Mouse (Mus musculus) frontal cortex, adult 2 months (tissue): ENCODE data around the gene Sugct. TPM values are rescaled to one million over a fixed set of nuclear protein-coding genes. Genes with fewer than 3 reads are reported as not detected.
"Not testable (repeated sequence)": the region's sequence is repeated elsewhere in the genome, so short reads cannot be mapped to it uniquely, and the experiment has no call there.

Experiments
- DNase-seq, 2 experiments: peaks; one replicate each; pipeline ENCODE4 v3.0.0; 2022; ENCODE audit warnings: low spot score in 1 of 2; ENCODE audit errors: extremely low spot score in 1 of 2
- polyA plus RNA-seq: library from polyadenylated mRNA; depleted of rRNA; stranded (reverse); fragments of >200 nt; gene quantifications from 2 replicates; pipeline ENCODE4 v1.2.3, GENCODE M21; 2012

Gene Sugct
- polyA plus RNA-seq, 1 experiment, result 5.8 TPM

DNA sequence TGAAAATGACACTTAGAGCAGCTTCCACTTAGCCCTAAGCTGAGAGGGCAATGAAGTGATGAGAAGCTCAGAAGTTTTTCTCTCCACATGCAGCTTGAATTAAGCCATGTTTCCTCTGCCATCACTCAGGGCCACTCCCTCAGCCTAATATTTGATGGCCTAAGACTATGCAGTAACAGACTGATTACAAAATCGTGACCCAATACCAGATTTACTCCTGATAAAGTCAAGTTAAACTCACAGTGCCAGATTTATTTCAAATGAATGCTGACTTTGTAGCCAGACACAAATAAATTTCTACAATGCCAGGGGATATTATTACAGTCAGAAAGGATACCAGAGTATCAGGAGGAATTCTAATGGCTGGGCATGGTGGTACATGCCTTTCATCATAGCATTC, 89.1 kb downstream of the Sugct start:
- DNase-seq, result no peak

- DNase-seq, result no peak
Measured at GRCm38 (mm10) chr13:17604670-17605069, 90.7 kb downstream of the Sugct start.

- DNase-seq, result no peak
Measured at GRCm38 (mm10) chr13:17603756-17604155, 91.6 kb downstream of the Sugct start.

GRCm38 (mm10) chr13:17585267-17585913, 110.0 kb downstream of the Sugct start:
- DNase-seq, result no peak

- DNase-seq, result peak in 1 of 2 experiments; percentile 63
Measured at GRCm38 (mm10) chr13:17584804-17585203, 110.5 kb downstream of the Sugct start.

GRCm38 (mm10) chr13:17581684-17582083, 113.7 kb downstream of the Sugct start:
- DNase-seq, result peak in 1 of 2 experiments; percentile 61

- no peak for DNase-seq
Measured at GRCm38 (mm10) chr13:17559357-17559756, 136.0 kb downstream of the Sugct start.

- no peak for DNase-seq
Measured at GRCm38 (mm10) chr13:17536341-17536740, 159.0 kb downstream of the Sugct start.

GRCm38 (mm10) chr13:17534871-17535270, 160.5 kb downstream of the Sugct start:
- DNase-seq, result no peak

DNA sequence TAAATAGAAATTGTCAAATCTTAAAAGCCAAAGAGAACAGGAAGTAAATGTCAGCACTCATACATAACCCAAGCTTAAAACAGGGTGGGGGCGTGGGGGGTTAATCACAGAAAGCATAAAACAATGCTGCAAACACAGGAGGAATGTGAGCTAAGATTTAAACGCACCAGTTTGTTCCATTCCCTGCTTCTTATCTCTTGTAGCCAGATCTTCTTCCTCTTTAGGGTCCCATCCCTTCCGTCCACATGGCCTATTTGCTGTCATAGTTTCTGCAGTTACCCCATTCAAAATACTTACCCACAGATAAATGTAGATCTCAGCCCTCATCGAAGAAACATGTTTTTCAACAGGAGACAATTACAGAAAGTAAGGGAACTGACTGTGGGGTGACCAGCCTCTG, 160.9 kb downstream of the Sugct start:
- no peak for DNase-seq

DNA sequence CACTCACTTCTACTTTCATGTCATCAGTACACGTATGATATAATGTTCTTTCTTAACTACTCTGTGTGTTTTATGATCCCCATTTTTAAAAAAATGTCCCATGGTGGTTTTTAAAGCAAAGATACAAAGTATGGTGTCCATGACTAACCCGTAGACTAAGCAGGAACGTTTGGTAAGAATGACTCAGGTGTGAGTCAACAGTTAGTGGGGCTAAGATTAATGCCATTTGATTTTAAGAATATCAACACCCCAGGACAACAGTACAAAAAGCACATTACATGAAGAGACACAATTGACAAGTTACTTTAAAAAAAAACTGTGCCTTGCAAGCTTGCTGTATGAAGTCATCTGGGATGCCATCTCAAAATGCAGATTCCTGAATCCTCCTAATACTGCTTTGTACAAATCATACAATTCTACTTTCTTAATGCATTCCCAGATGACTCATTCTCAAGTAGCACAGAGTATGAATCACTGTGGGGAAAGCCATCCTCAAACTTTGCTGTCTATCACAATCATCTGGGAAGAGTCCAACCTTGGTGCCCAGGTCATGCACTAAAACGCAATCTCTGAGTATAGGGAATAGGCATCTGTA, 184.1 kb downstream of the Sugct start:
- peak in 1 of 2 experiments; percentile 1 for DNase-seq

- peak in 1 of 2 experiments; percentile 26 for DNase-seq
Measured at GRCm38 (mm10) chr13:17494936-17495335, 200.4 kb downstream of the Sugct start.

GRCm38 (mm10) chr13:17494056-17494574, 201.2 kb downstream of the Sugct start:
- DNase-seq, result no peak

DNA sequence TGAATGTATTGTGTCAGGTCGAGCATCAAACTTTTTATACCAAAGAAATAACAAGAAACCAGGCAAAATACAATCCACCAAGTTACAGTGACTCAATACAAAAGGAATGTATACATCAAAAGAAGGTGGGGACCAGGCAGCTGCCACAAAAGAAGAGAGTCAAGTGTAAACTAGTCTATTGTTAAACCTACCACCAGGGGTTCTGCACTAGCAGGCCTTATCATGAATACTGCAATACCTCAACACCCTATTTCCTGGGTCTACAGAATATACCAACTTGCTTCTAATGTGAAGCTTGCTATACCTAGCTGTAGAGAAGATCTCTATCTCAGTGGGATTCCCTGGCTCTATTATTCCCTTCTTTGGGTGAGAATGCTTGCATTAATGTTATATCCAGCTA, 237.4 kb downstream of the Sugct start:
- DNase-seq, result not testable (repeated sequence)

DNA sequence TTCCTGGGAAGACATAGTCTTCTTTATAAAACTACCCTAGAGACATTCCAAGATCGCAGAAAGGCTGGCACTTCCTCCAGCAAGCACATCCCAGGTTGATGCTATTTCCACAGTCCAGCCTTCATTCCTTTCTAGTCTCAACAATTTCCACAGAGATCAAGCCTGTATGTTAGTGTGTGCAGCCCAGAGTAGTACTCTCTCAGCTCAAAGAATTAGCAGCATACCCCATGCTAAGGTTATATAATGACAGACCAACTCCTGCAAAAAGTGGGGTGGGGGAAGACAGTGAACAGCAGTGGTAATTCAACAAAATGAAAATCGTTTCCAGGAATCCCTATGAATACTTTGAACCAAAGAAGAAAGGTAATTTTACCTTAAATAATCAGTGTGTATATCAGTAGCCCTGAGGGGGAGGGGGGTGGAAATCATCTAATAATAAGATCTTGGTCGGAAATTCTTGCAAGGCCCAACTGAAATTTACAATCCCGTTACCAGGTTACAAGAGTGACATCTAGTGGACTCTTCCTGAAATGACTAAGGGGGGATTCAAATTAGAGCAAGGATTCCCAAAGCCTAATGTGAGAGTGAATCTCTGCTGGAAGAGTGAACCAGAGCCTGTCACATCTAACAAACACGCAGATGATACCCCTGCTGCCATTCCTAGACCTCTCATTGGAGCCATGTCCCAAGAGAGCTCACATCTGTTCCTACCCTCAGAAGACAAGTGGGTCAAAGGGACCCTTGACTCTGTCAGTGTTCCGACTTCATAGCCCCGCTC, 263.0 kb downstream of the Sugct start:
- peak; percentile 38 to 82 for DNase-seq

DNA sequence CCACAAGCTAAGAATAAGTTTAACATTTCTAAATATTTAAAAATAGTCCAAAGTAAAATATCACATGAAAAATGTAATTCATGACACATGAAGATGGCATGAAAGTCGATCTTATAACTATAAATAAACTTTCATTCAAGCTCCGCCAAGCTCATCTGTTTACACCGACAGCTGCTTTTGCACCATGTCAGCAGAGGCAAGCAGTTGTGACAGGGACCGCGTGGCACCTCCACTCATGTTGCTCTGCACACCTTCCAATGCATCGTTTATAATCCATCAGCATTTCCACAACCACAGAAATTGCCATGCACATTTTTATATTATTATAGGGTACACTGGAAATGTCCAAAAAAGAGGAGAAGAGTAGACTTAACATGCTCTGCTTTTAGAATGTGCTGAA, 273.5 kb downstream of the Sugct start:
- no peak for DNase-seq

DNA sequence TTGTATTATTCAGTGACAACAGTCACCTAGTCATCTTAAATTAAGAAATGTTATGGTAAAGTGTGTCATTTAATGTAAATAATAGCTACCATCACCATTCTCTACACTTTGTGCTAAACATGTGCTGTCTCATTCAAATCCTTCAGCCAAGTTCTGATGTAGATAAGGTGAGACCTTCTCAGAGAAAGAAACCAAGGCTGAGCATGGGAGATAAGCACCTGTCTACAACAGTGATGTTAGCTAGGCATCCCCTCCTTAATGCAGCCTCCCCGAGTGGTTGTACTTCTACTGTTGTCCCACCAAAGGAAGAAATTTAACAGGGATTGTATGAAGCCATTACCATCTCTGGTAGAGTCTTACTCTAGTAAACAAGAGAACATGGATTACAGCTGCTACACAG, 274.8 kb downstream of the Sugct start:
- no peak for DNase-seq

GRCm38 (mm10) chr13:17342836-17343235, 352.5 kb downstream of the Sugct start:
- no peak for DNase-seq

DNA sequence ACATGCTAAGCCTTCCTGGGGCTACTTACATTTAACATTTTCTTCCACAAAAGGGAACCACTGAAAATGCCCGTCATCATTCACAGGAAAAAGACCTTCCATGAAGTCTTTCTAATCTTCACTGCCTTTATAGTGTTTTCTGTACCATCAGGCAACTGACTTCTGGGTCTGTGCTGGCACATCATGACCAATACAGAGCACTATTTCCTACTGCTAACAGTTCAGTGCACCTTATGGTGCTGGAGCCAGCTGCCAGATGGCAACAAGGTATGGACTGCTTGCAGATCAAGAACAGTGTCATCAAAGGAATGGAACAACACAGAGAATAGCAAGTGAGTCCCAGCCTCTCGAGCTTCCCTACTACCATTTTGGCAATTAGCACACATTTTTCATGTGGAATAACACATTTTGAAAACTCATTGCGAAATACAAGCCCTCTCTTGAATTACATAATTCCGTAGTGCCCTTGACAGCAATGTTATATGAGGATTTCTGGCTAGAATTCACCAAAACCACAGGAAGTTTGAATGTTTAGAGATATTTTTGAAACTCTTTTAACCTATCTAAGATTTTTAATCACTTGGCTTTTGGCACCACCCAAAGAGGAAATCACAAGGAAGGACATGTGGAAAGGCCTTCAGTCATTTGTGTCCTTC, 359.3 kb downstream of the Sugct start:
- no peak for DNase-seq

GRCm38 (mm10) chr13:17326863-17327262, 368.5 kb downstream of the Sugct start:
- DNase-seq, result no peak

- DNase-seq, result no peak
Measured at GRCm38 (mm10) chr13:17301590-17301989, 393.8 kb downstream of the Sugct start.
